Mouse (Mus musculus) midbrain, embryonic 10.5 days (tissue): ENCODE results near the gene Gm20661. TPM values are rescaled to one million over a fixed set of nuclear protein-coding genes. Genes with fewer than 3 reads are reported as not detected.
"Not testable (repeated sequence)": the region's sequence is repeated elsewhere in the genome, so short reads cannot be mapped to it uniquely, and the experiment has no call there.

Experiments
- DNase-seq: peaks from one replicate; pipeline ENCODE4 v3.0.0-alpha.2; 2017; ENCODE audit warnings: low spot score
- H3K27ac ChIP-seq: fragments of 300-500 bp; sonication (generic); replicated peaks from 2 replicates; pipeline ENCODE4 v1.5.1; 2016; ENCODE audit warnings: mild to moderate bottlenecking
- H3K27me3 ChIP-seq: fragments of 300-500 bp; sonication (generic); 2 replicates; pipeline ENCODE4 v1.6.1; 2016; ENCODE audit warnings: low read depth, mild to moderate bottlenecking; ENCODE audit not compliant: poor library complexity, severe bottlenecking
- H3K36me3 ChIP-seq: fragments of 300-500 bp; sonication (generic); 2 replicates; pipeline ENCODE4 v1.6.1; 2016; ENCODE audit warnings: mild to moderate bottlenecking, moderate library complexity
- H3K4me1 ChIP-seq: fragments of 300-500 bp; sonication (generic); 2 replicates; pipeline ENCODE4 v1.6.1; 2016
- H3K4me3 ChIP-seq: fragments of 300-500 bp; sonication (generic); 2 replicates; pipeline ENCODE4 v1.5.1; 2016; ENCODE audit warnings: mild to moderate bottlenecking, moderate library complexity
- H3K9me3 ChIP-seq: fragments of 300-500 bp; sonication (generic); replicated peaks from 2 replicates; pipeline ENCODE4 v1.6.1; 2016; ENCODE audit warnings: mild to moderate bottlenecking
- WGBS: fragments of 180-500 bp; shearing (Covaris S2); methylation state at CpG from one replicate; pipeline ENCODE4 v1.1.7; 2016; 5-methylcytosine and 5-hydroxymethylcytosine counted together
- polyA plus RNA-seq: library from polyadenylated mRNA; unstranded; fragments of >200 nt; fragmentation: Nextera tagmentation; extraction: Ambion mirVana; gene quantifications from 2 replicates; pipeline ENCODE4 v1.2.1, GENCODE M21; 2016

Gm20661 gene
- polyA plus RNA-seq, 1 experiment from 2014 or later: 0.83 TPM

GRCm38 (mm10) chr9:107992197-107992596 is 9.3 kb downstream of the Gm20661 start, which contains the start of gene Cdhr4:
Gene Cdhr4, plus strand, starts transcription at chr9:107992497.
- Histone ChIP-seq H3K4me1 (no peaks in the 10 kb centered on the region; the same call in 1 of the 2 replicates), H3K27me3 (peaks cover 2% of the 10 kb centered on the region; the same call in 1 of the 2 replicates), H3K36me3 (no peaks in the 10 kb centered on the region), H3K4me3 (no peak within 1 kb of the TSS), H3K27ac (no peak within 1 kb of the TSS), H3K9me3 (no peaks in the 10 kb centered on the region)
- 82% methylated on average over 2 of the region's 2 CpGs for WGBS
- DNase-seq: no peak

GRCm38 (mm10) chr9:107993013-107993412 is 10.2 kb downstream of the Gm20661 start:
- H3K27me3 ChIP-seq: no peaks in the 10 kb centered on the region
- no peaks in the 10 kb centered on the region for H3K9me3 ChIP-seq
- no peak for DNase-seq
- H3K4me3 ChIP-seq: no peak overlapping the region
- H3K27ac ChIP-seq: no peak overlapping the region
- no peaks in the 10 kb centered on the region; the same call in 1 of the 2 replicates for H3K4me1 ChIP-seq
- no peaks in the 10 kb centered on the region for H3K36me3 ChIP-seq
- 85% methylated on average over 11 of the region's 11 CpGs for WGBS

- Histone ChIP-seq H3K4me1 (no peaks in the 10 kb centered on the region; the same call in 1 of the 2 replicates), H3K9me3 (no peaks in the 10 kb centered on the region), H3K27me3 (no peaks in the 10 kb centered on the region), H3K36me3 (no peaks in the 10 kb centered on the region), H3K27ac (no peak overlapping the region), H3K4me3 (no peak overlapping the region)
- WGBS: 82% methylated on average over 2 of the region's 2 CpGs
- no peak for DNase-seq
Measured at GRCm38 (mm10) chr9:107994464-107994863, 11.6 kb downstream of the Gm20661 start.

- Histone ChIP-seq H3K4me3 (no peak overlapping the region), H3K36me3 (no peaks in the 10 kb centered on the region), H3K4me1 (no peaks in the 10 kb centered on the region), H3K27ac (no peak overlapping the region), H3K9me3 (no peaks in the 10 kb centered on the region), H3K27me3 (no peaks in the 10 kb centered on the region)
- DNase-seq: no peak
- WGBS: 93% methylated on average over 21 of the region's 21 CpGs
Measured at GRCm38 (mm10) chr9:107995513-107995912, 12.7 kb downstream of the Gm20661 start.

GRCm38 (mm10) chr9:107996049-107996448 is 13.2 kb downstream of the Gm20661 start, which contains the start of gene Gm20662:
Gene Gm20662, plus strand, starts transcription at chr9:107996349.
- Histone ChIP-seq H3K4me3 (no peak within 1 kb of the TSS), H3K4me1 (no peaks in the 10 kb centered on the region), H3K27me3 (no peaks in the 10 kb centered on the region), H3K36me3 (no peaks in the 10 kb centered on the region), H3K9me3 (no peaks in the 10 kb centered on the region), H3K27ac (no peak within 1 kb of the TSS)
- WGBS: 89% methylated on average over 5 of the region's 5 CpGs
- DNase-seq: no peak

- Histone ChIP-seq H3K4me1 (peaks cover 31% of the 10 kb centered on the region), H3K4me3 (peak within 1 kb of the TSS; percentile 97), H3K27ac (peak within 1 kb of the TSS; percentile 96), H3K27me3 (no peaks in the 10 kb centered on the region), H3K9me3 (no peaks in the 10 kb centered on the region), H3K36me3 (peaks cover 11% of the 10 kb centered on the region)
- WGBS: under 1% methylated on average over 51 of the region's 51 CpGs
- DNase-seq: peak; percentile 99
Measured at GRCm38 (mm10) chr9:108001922-108002770, 19.3 kb downstream of the Gm20661 start, which contains the start of gene Ip6k1. Gene Ip6k1, plus strand, starts transcription at chr9:108002501.

- Histone ChIP-seq H3K9me3 (no peaks in the 10 kb centered on the region), H3K36me3 (peaks cover 14% of the 10 kb centered on the region), H3K27ac (peak overlapping the region; percentile 96), H3K4me1 (peaks cover 31% of the 10 kb centered on the region), H3K4me3 (peak overlapping the region; percentile 97), H3K27me3 (no peaks in the 10 kb centered on the region)
- DNase-seq: no peak
- WGBS: under 1% methylated on average over 50 of the region's 50 CpGs
Measured at GRCm38 (mm10) chr9:108002778-108003530, 20.1 kb downstream of the Gm20661 start.

- Histone ChIP-seq H3K4me1 (peaks cover 31% of the 10 kb centered on the region), H3K9me3 (no peaks in the 10 kb centered on the region), H3K27ac (peak overlapping the region; percentile 96), H3K36me3 (peaks cover 16% of the 10 kb centered on the region), H3K4me3 (peak overlapping the region; percentile 97), H3K27me3 (no peaks in the 10 kb centered on the region)
- 26% methylated on average over 8 of the region's 8 CpGs for WGBS
- peak; percentile 25 for DNase-seq
Measured at GRCm38 (mm10) chr9:108003531-108003890, 20.7 kb downstream of the Gm20661 start.

- DNase-seq: no peak
- Histone ChIP-seq H3K4me3 (no peak overlapping the region), H3K27ac (no peak overlapping the region), H3K27me3 (no peaks in the 10 kb centered on the region), H3K9me3 (no peaks in the 10 kb centered on the region), H3K4me1 (peaks cover 22% of the 10 kb centered on the region), H3K36me3 (peaks cover 44% of the 10 kb centered on the region)
- 88% methylated on average over 5 of the region's 5 CpGs for WGBS
Measured at GRCm38 (mm10) chr9:108008041-108008440, 25.2 kb downstream of the Gm20661 start.

- no peak for DNase-seq
- H3K9me3 ChIP-seq: no peaks in the 10 kb centered on the region
- 0 out of 2 replicates have a peak, but pooled peaks cover under 1% of the 10 kb centered on the region for H3K4me1 ChIP-seq
- no peak overlapping the region for H3K27ac ChIP-seq
- no peak overlapping the region for H3K4me3 ChIP-seq
- H3K27me3 ChIP-seq: no peaks in the 10 kb centered on the region
- H3K36me3 ChIP-seq: peaks cover 52% of the 10 kb centered on the region
Measured at GRCm38 (mm10) chr9:108010385-108010784, 27.5 kb downstream of the Gm20661 start.

- not testable (repeated sequence) for H3K9me3 ChIP-seq, H3K27me3 ChIP-seq, H3K27ac ChIP-seq, DNase-seq, H3K4me1 ChIP-seq, H3K4me3 ChIP-seq
- WGBS: 97% methylated on average over 2 of the region's 2 CpGs
- peaks cover 62% of the 10 kb centered on the region for H3K36me3 ChIP-seq
Measured at GRCm38 (mm10) chr9:108013577-108013976, 30.7 kb downstream of the Gm20661 start.

- DNase-seq: no peak
- WGBS: 85% methylated on average over 3 of the region's 3 CpGs
- Histone ChIP-seq H3K27ac (no peak overlapping the region), H3K4me1 (no peaks in the 10 kb centered on the region), H3K36me3 (peaks cover 44% of the 10 kb centered on the region), H3K4me3 (no peak overlapping the region), H3K27me3 (no peaks in the 10 kb centered on the region), H3K9me3 (no peaks in the 10 kb centered on the region)
Measured at GRCm38 (mm10) chr9:108017127-108017526, 34.3 kb downstream of the Gm20661 start.

- WGBS: 96% methylated on average over 1 of the region's 1 CpGs
- H3K9me3 ChIP-seq: no peaks in the 10 kb centered on the region
- no peaks in the 10 kb centered on the region for H3K4me1 ChIP-seq
- no peaks in the 10 kb centered on the region for H3K27me3 ChIP-seq
- no peak overlapping the region for H3K27ac ChIP-seq
- DNase-seq: no peak
- peaks cover 36% of the 10 kb centered on the region for H3K36me3 ChIP-seq
- no peak overlapping the region for H3K4me3 ChIP-seq
Measured at GRCm38 (mm10) chr9:108020741-108021140, 37.9 kb downstream of the Gm20661 start.
